Mouse (Mus musculus): ENCODE results near the gene Npas2. TPM values are rescaled to one million over a fixed set of nuclear protein-coding genes. Genes with fewer than 3 reads are reported as not detected.

Gene Npas2
- total and polyA plus RNA-seq, 3 experiments = 1.8 to 10.0 (median 3.7) TPM

DNA sequence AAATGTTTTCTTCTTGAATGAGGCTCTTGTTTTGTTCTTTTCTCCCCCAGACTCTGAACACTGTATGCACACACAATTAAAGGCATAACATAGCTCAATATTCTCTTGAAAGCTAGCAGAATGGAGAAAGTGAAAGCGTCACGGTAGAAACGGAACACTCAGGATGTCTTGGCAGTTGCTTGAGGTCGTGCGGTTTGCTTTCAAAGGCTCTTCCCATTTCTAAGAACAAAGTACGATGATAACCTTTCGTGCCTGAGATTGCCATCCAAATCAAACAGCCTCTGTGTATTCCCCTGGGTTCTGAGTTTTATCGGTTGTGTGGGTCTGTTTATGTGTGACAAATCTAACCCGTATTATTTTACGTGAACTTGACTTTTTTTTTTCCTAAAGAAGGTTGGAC is 11.5 kb downstream of the Npas2 start:
- intact Hi-C loops (cut with DNase I) = no loop called here
- no peaks in the 10 kb centered on the region; the same call in 1 of the 2 replicates for H3K79me2 ChIP-seq (replicated peaks; ENCODE audit: control insufficient read depth, insufficient read depth, low read length)

DNA sequence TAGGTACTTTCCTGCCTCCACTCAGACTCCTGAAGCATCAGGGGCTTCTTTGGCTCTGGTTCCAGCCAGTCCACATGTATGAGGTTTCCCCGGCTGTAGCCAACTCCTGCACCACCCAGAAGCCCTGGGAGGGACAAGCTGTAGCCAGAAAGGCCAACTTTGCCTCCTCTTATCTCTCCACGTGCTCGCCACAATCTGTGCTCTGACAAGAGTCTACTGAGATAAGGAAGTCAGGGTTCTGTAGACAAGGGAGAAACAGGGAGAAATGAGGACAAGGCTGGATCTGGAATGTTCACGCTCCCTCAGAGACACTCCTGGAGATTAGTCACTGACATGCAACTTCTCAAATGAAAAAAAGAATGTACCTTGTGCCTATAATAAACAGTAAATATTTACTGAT is 12.2 kb downstream of the Npas2 start:
- no peak for DNase-seq
- Histone ChIP-seq H3K27ac (no peak overlapping the region), H3K27me3 (ENCODE audit: control insufficient read depth, insufficient read depth, low read length) (no peaks in the 10 kb centered on the region), H3K4me3 (no peak overlapping the region), H3K4me1 (ENCODE audit: control insufficient read depth, insufficient read depth, low read length) (peaks cover 9% of the 10 kb centered on the region), H3K79me2 (replicated peaks; ENCODE audit: control insufficient read depth, insufficient read depth, low read length) (no peaks in the 10 kb centered on the region; the same call in 1 of the 2 replicates), H3K9ac (ENCODE audit: low read depth, low read length) (no peak overlapping the region), H3K36me3 (ENCODE audit: control insufficient read depth, insufficient read depth, low read length) (no peaks in the 10 kb centered on the region)
- intact Hi-C loops (cut with DNase I) = no loop called here
- 32% methylated on average over 4 of the region's 4 CpGs for WGBS
- TF ChIP-seq POLR2A (IDR thresholded peaks at IDR 0.05; ENCODE audit: insufficient read depth, low read depth, low read length) = no peak
- no peak for TF ChIP-seq EP300 (IDR thresholded peaks at IDR 0.05; ENCODE audit: insufficient read depth, low read depth, low read length)
- no peak for TF ChIP-seq CTCF (IDR thresholded peaks at IDR 0.05)

More for the DNA sequence above, 11.5 kb downstream of the Npas2 start:
- Histone ChIP-seq H3K4me3 (no peak overlapping the region), H3K36me3 (ENCODE audit: control insufficient read depth, insufficient read depth, low read length) (no peaks in the 10 kb centered on the region), H3K27ac (no peak overlapping the region), H3K9ac (ENCODE audit: low read depth, low read length) (no peak overlapping the region), H3K27me3 (ENCODE audit: control insufficient read depth, insufficient read depth, low read length) (no peaks in the 10 kb centered on the region), H3K4me1 (ENCODE audit: control insufficient read depth, insufficient read depth, low read length) (peaks cover 9% of the 10 kb centered on the region)
- TF ChIP-seq POLR2A (IDR thresholded peaks at IDR 0.05; ENCODE audit: insufficient read depth, low read depth, low read length) = no peak
- TF ChIP-seq CTCF (IDR thresholded peaks at IDR 0.05) = no peak
- TF ChIP-seq EP300 (IDR thresholded peaks at IDR 0.05; ENCODE audit: insufficient read depth, low read depth, low read length) = no peak
- no peak for DNase-seq
- 46% methylated on average over 10 of the region's 10 CpGs for WGBS

- Histone ChIP-seq H3K27me3 (ENCODE audit: control insufficient read depth, insufficient read depth, low read length) (no peaks in the 10 kb centered on the region), H3K4me1 (ENCODE audit: control insufficient read depth, insufficient read depth, low read length) (peaks cover 8% of the 10 kb centered on the region), H3K36me3 (ENCODE audit: control insufficient read depth, insufficient read depth, low read length) (no peaks in the 10 kb centered on the region), H3K79me2 (replicated peaks; ENCODE audit: control insufficient read depth, insufficient read depth, low read length) (no peaks in the 10 kb centered on the region; the same call in 1 of the 2 replicates), H3K4me3 (no peak overlapping the region), H3K27ac (no peak overlapping the region), H3K9ac (ENCODE audit: low read depth, low read length) (no peak overlapping the region)
- peak in 1 of 2 experiments; percentile 23 for DNase-seq
- TF ChIP-seq CTCF (IDR thresholded peaks at IDR 0.05) (peak; percentile 66), EP300 (IDR thresholded peaks at IDR 0.05; ENCODE audit: insufficient read depth, low read depth, low read length) (no peak)
- WGBS = 30% methylated on average over 7 of the region's 7 CpGs
- intact Hi-C loops (cut with DNase I) = no loop called here
Measured at GRCm38 (mm10) chr1:39206942-39207341, 13.4 kb downstream of the Npas2 start.

GRCm38 (mm10) chr1:39210928-39211327 is 17.4 kb downstream of the Npas2 start:
- WGBS = 80% methylated on average over 5 of the region's 5 CpGs
- Histone ChIP-seq H3K27me3 (ENCODE audit: control insufficient read depth, insufficient read depth, low read length) (no peaks in the 10 kb centered on the region), H3K9ac (ENCODE audit: low read depth, low read length) (no peak overlapping the region), H3K36me3 (ENCODE audit: control insufficient read depth, insufficient read depth, low read length) (no peaks in the 10 kb centered on the region), H3K4me1 (ENCODE audit: control insufficient read depth, insufficient read depth, low read length) (peaks cover 5% of the 10 kb centered on the region; the same call in 1 of the 2 replicates), H3K27ac (no peak overlapping the region), H3K79me2 (replicated peaks; ENCODE audit: control insufficient read depth, insufficient read depth, low read length) (0 out of 2 replicates have a peak, but pooled peaks cover under 1% of the 10 kb centered on the region), H3K4me3 (no peak overlapping the region)
- TF ChIP-seq POLR2A (IDR thresholded peaks at IDR 0.05; ENCODE audit: insufficient read depth, low read depth, low read length) (no peak), EP300 (IDR thresholded peaks at IDR 0.05; ENCODE audit: insufficient read depth, low read depth, low read length) (no peak), CTCF (IDR thresholded peaks at IDR 0.05) (peak; percentile 27; the same call in 1 of the 2 replicates)
- no peak for DNase-seq
- intact Hi-C loops (cut with DNase I) = no loop called here

DNA sequence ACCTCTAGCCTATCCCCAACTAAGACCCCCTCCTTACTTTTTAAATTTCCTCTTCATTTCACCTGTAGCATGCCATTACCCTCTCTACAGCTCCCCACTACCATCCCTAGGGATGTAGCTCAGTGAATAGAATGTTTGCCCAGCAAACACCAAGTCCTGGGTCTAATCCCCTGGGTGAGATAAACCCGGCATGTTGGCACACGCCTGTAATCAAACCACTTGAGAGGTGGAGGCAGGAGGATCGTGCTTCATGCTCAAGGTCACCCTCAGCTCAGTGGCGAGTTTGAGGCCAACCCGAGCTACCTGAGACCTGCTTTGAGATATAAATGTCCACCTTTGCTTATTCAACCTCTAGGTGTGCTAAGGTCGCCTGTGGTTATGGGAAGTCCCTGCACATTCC is 19.5 kb downstream of the Npas2 start:
- 69% methylated on average over 6 of the region's 6 CpGs for WGBS
- Histone ChIP-seq H3K27ac (no peak overlapping the region), H3K4me1 (ENCODE audit: control insufficient read depth, insufficient read depth, low read length) (peaks cover 1% of the 10 kb centered on the region; the same call in 1 of the 2 replicates), H3K79me2 (replicated peaks; ENCODE audit: control insufficient read depth, insufficient read depth, low read length) (0 out of 2 replicates have a peak, but pooled peaks cover 1% of the 10 kb centered on the region), H3K4me3 (no peak overlapping the region), H3K36me3 (ENCODE audit: control insufficient read depth, insufficient read depth, low read length) (no peaks in the 10 kb centered on the region), H3K27me3 (ENCODE audit: control insufficient read depth, insufficient read depth, low read length) (no peaks in the 10 kb centered on the region), H3K9ac (ENCODE audit: low read depth, low read length) (no peak overlapping the region)
- intact Hi-C loops (cut with DNase I) = no loop called here
- TF ChIP-seq POLR2A (IDR thresholded peaks at IDR 0.05; ENCODE audit: insufficient read depth, low read depth, low read length) (no peak), EP300 (IDR thresholded peaks at IDR 0.05; ENCODE audit: insufficient read depth, low read depth, low read length) (no peak), CTCF (IDR thresholded peaks at IDR 0.05) (no peak)
- no peak for DNase-seq

DNA sequence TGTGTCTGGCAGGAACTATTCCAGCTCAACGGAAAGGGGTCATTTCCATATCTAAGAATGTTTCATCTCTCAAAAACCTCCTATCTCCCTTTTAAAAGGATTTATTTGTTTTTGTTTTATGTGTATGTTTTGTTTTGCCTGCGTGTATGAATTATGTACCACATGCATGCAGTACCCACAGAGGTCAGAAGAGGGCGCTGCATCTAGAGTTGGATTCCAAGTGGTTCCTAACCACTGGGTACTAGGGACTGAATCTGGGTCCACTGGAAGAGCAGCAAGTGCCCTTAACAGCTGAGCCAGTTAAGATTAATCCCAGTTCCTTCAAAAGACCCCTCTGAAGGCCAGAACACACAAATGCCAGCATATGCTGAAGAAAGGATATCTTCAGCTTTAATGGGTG is 24.1 kb downstream of the Npas2 start:
- Histone ChIP-seq H3K4me3 (no peak overlapping the region), H3K27ac (no peak overlapping the region), H3K27me3 (ENCODE audit: control insufficient read depth, insufficient read depth, low read length) (no peaks in the 10 kb centered on the region), H3K9ac (ENCODE audit: low read depth, low read length) (no peak overlapping the region), H3K4me1 (ENCODE audit: control insufficient read depth, insufficient read depth, low read length) (peaks cover 1% of the 10 kb centered on the region; the same call in 1 of the 2 replicates), H3K36me3 (ENCODE audit: control insufficient read depth, insufficient read depth, low read length) (no peaks in the 10 kb centered on the region), H3K79me2 (replicated peaks; ENCODE audit: control insufficient read depth, insufficient read depth, low read length) (0 out of 2 replicates have a peak, but pooled peaks cover 1% of the 10 kb centered on the region)
- WGBS = 81% methylated on average over 3 of the region's 3 CpGs
- TF ChIP-seq CTCF (IDR thresholded peaks at IDR 0.05) (peak; percentile 69), POLR2A (IDR thresholded peaks at IDR 0.05; ENCODE audit: insufficient read depth, low read depth, low read length) (no peak)
- DNase-seq = no peak
- intact Hi-C loops (cut with DNase I) = no loop called here

Measured in heart, adult 2 months (tissue).